Mouse (Mus musculus) granulocyte monocyte progenitor cell, adult 5-6 weeks (primary cell): ENCODE results near the gene Slc2a4. TPM values are rescaled to one million over a fixed set of nuclear protein-coding genes. Genes with fewer than 3 reads are reported as not detected.
"Not testable (repeated sequence)": the region's sequence is repeated elsewhere in the genome, so short reads cannot be mapped to it uniquely, and the experiment has no call there.

Experiments used
- ATAC-seq: replicated peaks from 2 replicates; pipeline ENCODE4 v1.8.0; 2016; ENCODE audit warnings: mild to moderate bottlenecking, moderate TSS enrichment, inconsistent platforms; ENCODE audit not compliant: poor library complexity, severe bottlenecking
- total RNA-seq, 2 experiments: library from RNA; stranded (forward) in 1 of 2; stranded (reverse) in 1 of 2; fragments of 200-712, 200-1000 nt in 1 of 2; fragments of >200 nt in 1 of 2; fragmentation: Nextera tagmentation in 1 of 2; gene quantifications; 2 replicates each; pipeline ENCODE4 v1.2.3; 2014 to 2017

The Slc2a4 gene
- total RNA-seq, 2 experiments from 2014 or later: not detected

- ATAC-seq: no peak
Observed at GRCm38 (mm10) chr11:69922012-69922756, 25.8 kb downstream of the Slc2a4 start.

- peak; percentile 71 for ATAC-seq
Observed at GRCm38 (mm10) chr11:69921114-69922011, 26.6 kb downstream of the Slc2a4 start, which contains the start of gene Eif5a. Gene Eif5a, minus strand, starts transcription at chr11:69921958.

- ATAC-seq: peak; percentile 2
Observed at GRCm38 (mm10) chr11:69920266-69921031, 27.5 kb downstream of the Slc2a4 start.

GRCm38 (mm10) chr11:69919661-69920265, 28.2 kb downstream of the Slc2a4 start:
- peak; percentile 53 for ATAC-seq

GRCm38 (mm10) chr11:69919053-69919452, 28.9 kb downstream of the Slc2a4 start:
- no peak for ATAC-seq

GRCm38 (mm10) chr11:69918118-69918517, 29.9 kb downstream of the Slc2a4 start:
- no peak for ATAC-seq

- ATAC-seq: no peak
Observed at GRCm38 (mm10) chr11:69917379-69917948, 30.5 kb downstream of the Slc2a4 start.

- ATAC-seq: not testable (repeated sequence)
Observed at GRCm38 (mm10) chr11:69916652-69917378, 31.2 kb downstream of the Slc2a4 start.

GRCm38 (mm10) chr11:69915667-69916627, 32.0 kb downstream of the Slc2a4 start:
- ATAC-seq: no peak

- ATAC-seq: no peak
Observed at GRCm38 (mm10) chr11:69914917-69915430, 33.0 kb downstream of the Slc2a4 start.

- peak; percentile 38 for ATAC-seq
Observed at GRCm38 (mm10) chr11:69914372-69914764, 33.6 kb downstream of the Slc2a4 start.

- ATAC-seq: peak; percentile 67
Observed at GRCm38 (mm10) chr11:69913554-69914371, 34.2 kb downstream of the Slc2a4 start, which contains the start of gene Gps2. Gene Gps2, plus strand, starts transcription at chr11:69913888.

- ATAC-seq: no peak
Observed at GRCm38 (mm10) chr11:69912716-69913530, 35.1 kb downstream of the Slc2a4 start.

- ATAC-seq: no peak
Observed at GRCm38 (mm10) chr11:69911701-69912100, 36.3 kb downstream of the Slc2a4 start.

GRCm38 (mm10) chr11:69910781-69911560, 37.0 kb downstream of the Slc2a4 start:
- no peak for ATAC-seq
